Mouse (Mus musculus) limb, embryonic 12.5 days (tissue): ENCODE results near the gene Kat7. TPM values are rescaled to one million over a fixed set of nuclear protein-coding genes. Genes with fewer than 3 reads are reported as not detected.

Experiments used
- ATAC-seq: fragments of 200-750 bp; cut with Nextera tagmentation; 2 replicates; pipeline ENCODE4 v1.8.0; 2017; ENCODE audit warnings: low read depth, moderate TSS enrichment; ENCODE audit not compliant: insufficient number of reproducible peaks, insufficient read depth, low FRiP score, low TSS enrichment
- H3K27ac ChIP-seq: fragments of 300-500 bp; sonication (generic); 2 replicates; pipeline ENCODE4 v1.5.1; 2016; ENCODE audit warnings: mild to moderate bottlenecking, moderate library complexity
- H3K27me3 ChIP-seq: fragments of 300-500 bp; sonication (generic); 2 replicates; pipeline ENCODE4 v1.6.1; 2016; ENCODE audit warnings: mild to moderate bottlenecking, moderate library complexity
- H3K36me3 ChIP-seq: fragments of 300-500 bp; sonication (generic); 2 replicates; pipeline ENCODE4 v1.6.1; 2016; ENCODE audit warnings: mild to moderate bottlenecking, moderate library complexity
- H3K4me1 ChIP-seq: fragments of 300-500 bp; sonication (generic); replicated peaks from 2 replicates; pipeline ENCODE4 v1.6.1; 2016
- H3K4me2 ChIP-seq: fragments of 300-500 bp; sonication (generic); 2 replicates; pipeline ENCODE4 v1.6.1; 2016; ENCODE audit warnings: mild to moderate bottlenecking, moderate library complexity
- H3K4me3 ChIP-seq: fragments of 300-500 bp; sonication (generic); replicated peaks from 2 replicates; pipeline ENCODE4 v1.5.1; 2016; ENCODE audit warnings: mild to moderate bottlenecking
- H3K9ac ChIP-seq: fragments of 300-500 bp; sonication (generic); replicated peaks from 2 replicates; pipeline ENCODE4 v1.6.1; 2016; ENCODE audit warnings: mild to moderate bottlenecking, moderate library complexity
- H3K9me3 ChIP-seq: fragments of 300-500 bp; sonication (generic); 2 replicates; pipeline ENCODE4 v1.6.1; 2016; ENCODE audit warnings: mild to moderate bottlenecking, moderate library complexity
- WGBS: fragments of 180-500 bp; shearing (Covaris S2); methylation state at CpG from one replicate; pipeline ENCODE4 v1.1.7; 2016; 5-methylcytosine and 5-hydroxymethylcytosine counted together
- polyA plus RNA-seq: library from polyadenylated mRNA; unstranded; fragments of >200 nt; fragmentation: Nextera tagmentation; extraction: Ambion mirVana; gene quantifications from 2 replicates; pipeline ENCODE4 v1.2.1, GENCODE M21; 2016

Gene Kat7
- polyA plus RNA-seq, 1 experiment from 2014 or later, result 79.4 TPM

DNA sequence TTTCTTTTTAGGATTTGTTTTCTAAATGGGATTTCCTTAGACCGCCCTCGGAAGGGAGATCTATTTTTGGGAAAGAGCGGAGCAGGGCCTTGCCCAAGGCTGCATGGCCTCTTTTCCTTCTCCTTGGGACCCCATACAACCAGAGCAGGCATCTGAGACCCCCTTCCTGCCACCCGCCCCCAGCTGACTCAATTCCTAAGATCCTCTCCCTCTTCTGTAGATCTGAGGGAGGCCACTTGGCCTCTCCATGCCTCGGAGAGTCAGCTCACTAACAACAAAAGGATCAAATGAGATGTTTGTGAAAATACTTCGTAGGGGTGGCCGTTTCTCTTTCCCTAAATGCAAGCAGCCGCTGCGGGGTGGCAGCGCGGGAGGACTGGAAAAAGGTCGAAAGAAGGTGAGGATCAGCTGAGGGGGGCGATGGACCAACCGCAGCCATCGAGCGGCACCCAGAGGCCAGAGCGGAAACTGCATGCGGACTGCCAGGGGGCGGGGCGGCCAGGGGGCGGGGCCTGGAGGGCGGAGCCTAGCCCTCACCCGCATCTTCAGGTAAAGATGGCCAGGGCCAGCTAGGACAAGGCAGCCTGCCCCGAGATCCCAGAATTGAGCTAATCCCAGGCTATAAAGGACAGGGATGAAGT lies 78.2 kb downstream of the Kat7 start:
- peaks cover 10% of the 10 kb centered on the region for H3K27me3 ChIP-seq
- H3K4me3 ChIP-seq, result peak overlapping the region; percentile 8
- no peak overlapping the region for H3K27ac ChIP-seq
- H3K4me2 ChIP-seq, result peak overlapping the region; percentile 48
- no peaks in the 10 kb centered on the region for H3K9me3 ChIP-seq
- no peak for ATAC-seq
- no peaks in the 10 kb centered on the region for H3K36me3 ChIP-seq
- WGBS, result 10% methylated on average over 24 of the region's 24 CpGs
- H3K9ac ChIP-seq, result no peak overlapping the region
- no peaks in the 10 kb centered on the region; the same call in 1 of the 2 replicates for H3K4me1 ChIP-seq

DNA sequence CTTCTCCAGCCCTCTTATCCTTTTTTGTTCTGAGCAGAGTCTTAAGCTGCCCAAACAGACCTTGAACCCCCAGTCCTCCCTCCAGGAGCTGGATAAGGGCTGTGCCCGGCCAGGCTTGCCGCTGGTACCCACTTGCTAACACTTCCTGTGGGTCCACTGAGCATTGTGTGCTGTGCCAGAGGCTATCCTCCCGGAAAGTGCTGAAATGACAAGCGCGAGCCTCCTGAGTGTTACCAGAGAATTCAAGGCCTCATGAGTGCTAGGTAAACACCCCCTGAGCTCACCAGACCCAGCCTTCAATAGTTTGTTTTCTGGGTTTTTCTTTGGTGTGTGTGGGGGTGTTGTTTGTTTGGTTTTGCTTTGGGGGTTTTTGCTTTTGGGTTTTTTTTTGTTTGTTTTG lies 82.6 kb downstream of the Kat7 start:
- Histone ChIP-seq H3K27ac (0 out of 2 replicates have a peak overlapping the region, but pooled peaks have one; percentile 3), H3K4me3 (no peak overlapping the region), H3K27me3 (peaks cover 43% of the 10 kb centered on the region), H3K9me3 (no peaks in the 10 kb centered on the region), H3K36me3 (no peaks in the 10 kb centered on the region), H3K4me1 (peaks cover 27% of the 10 kb centered on the region), H3K4me2 (no peak overlapping the region), H3K9ac (no peak overlapping the region)
- no peak for ATAC-seq
- 45% methylated on average over 5 of the region's 5 CpGs for WGBS

DNA sequence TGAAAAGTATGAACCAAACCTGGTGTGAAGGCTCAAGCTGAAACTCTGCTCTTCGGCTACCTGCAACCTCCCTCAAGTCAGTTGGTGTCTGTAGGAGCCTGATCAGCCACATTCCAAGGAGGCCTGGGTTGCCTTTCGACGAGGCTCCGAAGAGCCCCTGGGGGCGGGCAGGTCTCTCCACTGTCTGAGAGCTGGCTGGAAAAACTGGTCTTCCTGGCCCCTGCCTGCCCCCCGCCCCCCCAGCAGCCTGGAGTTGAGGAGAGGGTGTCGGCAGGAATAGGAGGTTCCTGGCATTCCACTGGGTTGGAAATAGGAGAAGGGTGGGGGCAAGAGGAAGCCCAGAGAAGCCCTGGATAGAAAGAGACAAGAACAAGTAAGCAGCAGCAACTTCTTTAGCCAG lies 84.6 kb downstream of the Kat7 start:
- Histone ChIP-seq H3K4me2 (0 out of 2 replicates have a peak overlapping the region, but pooled peaks have one; percentile 59), H3K27me3 (peaks cover 55% of the 10 kb centered on the region), H3K4me1 (peaks cover 27% of the 10 kb centered on the region), H3K9ac (no peak overlapping the region), H3K36me3 (no peaks in the 10 kb centered on the region), H3K4me3 (no peak overlapping the region), H3K9me3 (no peaks in the 10 kb centered on the region), H3K27ac (no peak overlapping the region; the same call in 1 of the 2 replicates)
- WGBS, result 20% methylated on average over 7 of the region's 7 CpGs
- ATAC-seq, result no peak

Other genes starting within 250 kb of the Kat7 start
- gene Itga3, start 233.4 kb downstream of the Kat7 start, polyA plus RNA-seq, result 7.7 and 7.9 TPM in 2 replicates
- gene Dlx3, start 190.1 kb downstream of the Kat7 start, polyA plus RNA-seq, result 8.4 and 9.9 TPM in 2 replicates
- 1.4 and 1.9 TPM in 2 replicates for gene Dlx4, start 164.0 kb downstream of the Kat7 start, polyA plus RNA-seq
- not detected in 2 replicates for gene Tac4, start 48.7 kb downstream of the Kat7 start, polyA plus RNA-seq
- 19.2 and 20.9 TPM in 2 replicates for gene Fam117a, start 26.8 kb upstream of the Kat7 start, polyA plus RNA-seq
- 122 and 125 TPM in 2 replicates for gene Slc35b1, start 74.4 kb upstream of the Kat7 start, polyA plus RNA-seq
- 157 TPM in 2 replicates for gene Spop, start 103.8 kb upstream of the Kat7 start, polyA plus RNA-seq
- 2.5 and 2.6 TPM in 2 replicates for gene Nxph3, start 204.3 kb upstream of the Kat7 start, polyA plus RNA-seq